Mouse (Mus musculus): ENCODE results near the gene Cept1.
"Not testable (repeated sequence)": the region's sequence is repeated elsewhere in the genome, so short reads cannot be mapped to it uniquely, and the experiment has no call there.

Cept1 gene

GRCm38 (mm10) chr3:106547171-106547923, at the start of gene Cept1, which contains the start of gene Dram2:
Cept1 (minus strand) TSS chr3:106547802.
Dram2 (plus strand) TSS chr3:106547798.
- in situ Hi-C loops (cut with MboI; ENCODE audit: low sequenced_read_pairs), result no loop called here

GRCm38 (mm10) chr3:106593631-106594030, 46.0 kb upstream of the Cept1 start:
- in situ Hi-C loops (cut with MboI; ENCODE audit: low sequenced_read_pairs), result not testable (repeated sequence)

GRCm38 (mm10) chr3:106579296-106579695, 31.7 kb upstream of the Cept1 start:
- in situ Hi-C loops (cut with MboI; ENCODE audit: low sequenced_read_pairs), result no loop called here

- in situ Hi-C loops (cut with MboI; ENCODE audit: low sequenced_read_pairs), result no loop called here
These were observed 25.6 kb upstream of the Cept1 start for GRCm38 (mm10) chr3:106573191-106573590.

GRCm38 (mm10) chr3:106565876-106566275, 18.3 kb upstream of the Cept1 start:
- in situ Hi-C loops (cut with MboI; ENCODE audit: low sequenced_read_pairs), result no loop called here

- in situ Hi-C loops (cut with MboI; ENCODE audit: low sequenced_read_pairs), result no loop called here
These were observed 10.7 kb upstream of the Cept1 start for GRCm38 (mm10) chr3:106558271-106558670.

GRCm38 (mm10) chr3:106555743-106556250, 8.2 kb upstream of the Cept1 start:
- in situ Hi-C loops (cut with MboI; ENCODE audit: low sequenced_read_pairs), result no loop called here

- in situ Hi-C loops (cut with MboI; ENCODE audit: low sequenced_read_pairs), result no loop called here
These were observed 5.8 kb upstream of the Cept1 start for GRCm38 (mm10) chr3:106553411-106553810.

- in situ Hi-C loops (cut with MboI; ENCODE audit: low sequenced_read_pairs), result no loop called here
These were observed 1.4 kb upstream of the Cept1 start for GRCm38 (mm10) chr3:106548971-106549370.

- in situ Hi-C loops (cut with MboI; ENCODE audit: low sequenced_read_pairs), result no loop called here
These were observed 430 bp upstream of the Cept1 start for GRCm38 (mm10) chr3:106547924-106548539.

- in situ Hi-C loops (cut with MboI; ENCODE audit: low sequenced_read_pairs), result no loop called here
These were observed 2.8 kb downstream of the Cept1 start for GRCm38 (mm10) chr3:106544721-106545316.

GRCm38 (mm10) chr3:106533277-106533676, 14.3 kb downstream of the Cept1 start:
- in situ Hi-C loops (cut with MboI; ENCODE audit: low sequenced_read_pairs), result no loop called here

GRCm38 (mm10) chr3:106528032-106528431, 19.6 kb downstream of the Cept1 start:
- in situ Hi-C loops (cut with MboI; ENCODE audit: low sequenced_read_pairs), result no loop called here

GRCm38 (mm10) chr3:106526411-106526810, 21.2 kb downstream of the Cept1 start:
- in situ Hi-C loops (cut with MboI; ENCODE audit: low sequenced_read_pairs), result no loop called here

GRCm38 (mm10) chr3:106522730-106523129, 24.9 kb downstream of the Cept1 start:
- in situ Hi-C loops (cut with MboI; ENCODE audit: low sequenced_read_pairs), result no loop called here

GRCm38 (mm10) chr3:106515016-106515415, 32.6 kb downstream of the Cept1 start:
- in situ Hi-C loops (cut with MboI; ENCODE audit: low sequenced_read_pairs), result no loop called here

- in situ Hi-C loops (cut with MboI; ENCODE audit: low sequenced_read_pairs), result no loop called here
These were observed 36.9 kb downstream of the Cept1 start for GRCm38 (mm10) chr3:106510669-106511068.

GRCm38 (mm10) chr3:106502892-106503291, 44.7 kb downstream of the Cept1 start:
- in situ Hi-C loops (cut with MboI; ENCODE audit: low sequenced_read_pairs), result no loop called here

GRCm38 (mm10) chr3:106500510-106500909, 47.1 kb downstream of the Cept1 start:
- in situ Hi-C loops (cut with MboI; ENCODE audit: low sequenced_read_pairs), result no loop called here

GRCm38 (mm10) chr3:106496996-106497395, 50.6 kb downstream of the Cept1 start:
- in situ Hi-C loops (cut with MboI; ENCODE audit: low sequenced_read_pairs), result no loop called here

GRCm38 (mm10) chr3:106496045-106496721, 51.4 kb downstream of the Cept1 start:
- in situ Hi-C loops (cut with MboI; ENCODE audit: low sequenced_read_pairs), result no loop called here
